Mouse (Mus musculus): ENCODE results near the gene Pknox1.

DNA sequence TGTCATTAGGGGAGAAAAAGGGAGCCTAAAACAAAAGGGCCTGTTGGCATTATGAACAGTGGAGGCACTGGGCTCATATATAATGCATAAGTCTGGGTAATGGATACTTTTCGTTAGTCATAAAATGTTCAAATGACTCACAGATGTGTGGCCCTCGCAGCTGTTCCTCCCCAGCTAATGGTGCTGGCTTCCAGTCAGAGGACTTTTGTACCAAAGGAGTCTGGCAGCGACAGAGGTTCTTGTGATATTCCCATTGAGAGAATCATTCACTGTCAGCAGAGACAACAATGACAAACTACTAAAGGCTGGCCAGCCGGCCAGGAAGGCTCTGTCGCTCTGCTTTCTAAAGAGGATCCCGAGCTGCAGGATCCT lies 23.1 kb upstream of the Pknox1 start:
- TF ChIP-seq POLR2A (IDR thresholded peaks at IDR 0.05; ENCODE audit: low read depth, low read length) (no peak), CTCF (IDR thresholded peaks at IDR 0.05; ENCODE audit: extremely low read depth, insufficient read length, insufficient replicate concordance, low read depth, low read length) (no peak)
